Mouse (Mus musculus) A20 (cell line): ENCODE measurements around the gene Gm3099.
"Not testable (repeated sequence)": the region's sequence is repeated elsewhere in the genome, so short reads cannot be mapped to it uniquely, and the experiment has no call there.

Experiments
- DNase-seq: peaks from one replicate; pipeline ENCODE4 v3.0.0-alpha.2; 2011; ENCODE audit warnings: low read depth, low spot score

Gm3099 gene

DNA sequence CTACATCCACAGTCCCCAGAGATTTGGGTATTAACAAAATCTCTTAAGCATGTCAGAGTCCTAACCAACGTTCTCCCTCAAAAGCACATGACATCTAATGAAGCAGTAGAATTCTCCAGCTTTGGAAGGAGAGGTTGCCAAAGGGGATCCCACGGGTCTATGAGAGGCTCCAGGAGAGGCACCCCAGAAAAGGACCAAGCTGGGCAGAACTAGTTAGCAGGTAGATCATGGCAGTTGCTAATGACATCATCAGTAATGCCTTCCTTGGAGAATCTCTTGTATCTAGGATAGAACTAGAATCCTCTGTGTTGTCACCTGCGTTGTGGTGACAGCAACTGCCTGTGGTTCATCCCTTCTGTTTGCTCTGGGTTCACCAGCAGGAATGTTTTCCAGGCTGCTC, at the start of gene Gm3099:
TSS of gene Gm3099 (plus strand) at position 301 of the 400 bp plus-strand sequence.
- DNase-seq, result not testable (repeated sequence)

DNA sequence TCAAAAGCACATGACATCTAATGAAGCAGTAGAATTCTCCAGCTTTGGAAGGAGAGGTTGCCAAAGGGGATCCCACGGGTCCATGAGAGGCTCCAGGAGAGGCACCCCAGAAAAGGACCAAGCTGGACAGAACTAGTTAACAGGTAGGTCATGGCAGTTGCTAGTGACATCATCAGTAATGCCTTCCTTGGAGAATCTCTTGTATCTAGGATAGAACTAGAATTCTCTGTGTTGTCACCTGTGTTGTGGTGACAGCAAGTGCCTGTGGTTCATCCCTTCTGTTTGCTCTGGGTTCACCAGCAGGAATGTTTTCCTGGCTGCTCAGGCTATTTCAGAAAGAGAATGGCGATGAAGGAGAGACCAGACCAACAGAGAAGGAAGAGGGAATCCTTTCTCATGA, 34.9 kb upstream of the Gm3099 start, which contains the start of gene Gm3095:
TSS of gene Gm3095 (plus strand) at position 301 of the 400 bp plus-strand sequence.
- not testable (repeated sequence) for DNase-seq

DNA sequence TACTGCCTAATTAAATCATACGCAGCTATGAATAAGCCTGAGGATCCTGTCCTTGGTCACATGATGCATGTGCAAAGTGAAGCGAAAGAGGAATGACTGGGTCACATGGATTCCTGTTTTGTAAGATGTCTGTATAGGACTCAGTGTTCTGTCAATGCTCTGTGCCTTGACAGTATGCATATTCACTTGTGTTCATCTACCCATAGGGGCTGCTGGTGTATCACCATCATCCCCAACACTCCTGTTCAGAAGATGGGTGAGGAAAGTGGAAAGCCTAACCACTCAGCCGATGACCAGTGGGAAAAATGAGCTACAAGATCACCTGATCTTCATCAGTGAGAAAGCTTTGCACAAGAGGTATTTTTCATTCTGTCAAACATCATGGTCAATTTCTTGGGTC, 25.4 kb downstream of the Gm3099 start, which contains the start of gene Gm5796:
TSS of gene Gm5796 (plus strand) at position 301 of the 400 bp plus-strand sequence.
- DNase-seq, result not testable (repeated sequence)
